Mouse (Mus musculus) heart, postnatal 0 days (tissue): ENCODE measurements around the gene Antxr1. TPM values are rescaled to one million over a fixed set of nuclear protein-coding genes. Genes with fewer than 3 reads are reported as not detected.

Source experiments
- ATAC-seq: fragments of 200-750 bp; cut with Nextera tagmentation; 2 replicates; pipeline ENCODE4 v1.8.0; 2017; ENCODE audit warnings: low read depth, moderate number of reproducible peaks, moderate library complexity; ENCODE audit not compliant: insufficient read depth
- DNase-seq: peaks from one replicate; pipeline ENCODE4 v3.0.0-alpha.2; 2016; ENCODE audit warnings: low spot score
- H3K27ac ChIP-seq: fragments of 300-500 bp; sonication (generic); 2 replicates; pipeline ENCODE4 v1.5.1; 2014; ENCODE audit warnings: low read depth, mild to moderate bottlenecking
- H3K27me3 ChIP-seq: fragments of 300-500 bp; sonication (generic); 2 replicates; pipeline ENCODE4 v1.6.1; 2014; ENCODE audit warnings: low read length, mixed read lengths; ENCODE audit not compliant: control insufficient read depth, insufficient read depth
- H3K36me3 ChIP-seq: fragments of 300-500 bp; sonication (generic); replicated peaks from 2 replicates; pipeline ENCODE4 v1.6.1; 2014; ENCODE audit warnings: low read length, mixed read lengths; ENCODE audit not compliant: control insufficient read depth, insufficient read depth
- H3K4me1 ChIP-seq: fragments of 300-500 bp; sonication (generic); 2 replicates; pipeline ENCODE4 v1.6.1; 2014; ENCODE audit warnings: antibody characterized with exemption; ENCODE audit not compliant: control insufficient read depth, insufficient read depth
- H3K4me2 ChIP-seq: fragments of 300-500 bp; sonication (generic); 2 replicates; pipeline ENCODE4 v1.6.1; 2014; ENCODE audit warnings: low read depth, mild to moderate bottlenecking, low read length, moderate library complexity
- H3K4me3 ChIP-seq: fragments of 300-500 bp; sonication (generic); 2 replicates; pipeline ENCODE4 v1.5.1; 2014; ENCODE audit warnings: low read depth, low read length
- H3K9ac ChIP-seq: fragments of 300-500 bp; sonication (generic); replicated peaks from 2 replicates; pipeline ENCODE4 v1.6.1; 2014; ENCODE audit warnings: low read depth, low read length, mixed read lengths
- H3K9me3 ChIP-seq: fragments of 300-500 bp; sonication (generic); replicated peaks from 2 replicates; pipeline ENCODE4 v1.6.1; 2016; ENCODE audit warnings: low read length; ENCODE audit not compliant: control insufficient read depth
- CTCF ChIP-seq: IDR thresholded peaks from 2 replicates; pipeline ENCODE4 v1.5.1; 2016; ENCODE audit warnings: antibody characterized with exemption, control low read depth, low read depth
- EP300 ChIP-seq: IDR thresholded peaks from 2 replicates; pipeline ENCODE4 v1.6.1; 2016; ENCODE audit warnings: antibody characterized with exemption, low read depth
- WGBS: fragments of 180-500 bp; shearing (Covaris S2); extraction: QIAGEN DNeasy Blood & Tissue Kit; methylation state at CpG from one replicate; pipeline ENCODE4 v1.1.7; 2014; 5-methylcytosine and 5-hydroxymethylcytosine counted together
- polyA plus RNA-seq: library from polyadenylated mRNA; unstranded; fragments of >200 nt; fragmentation: Nextera tagmentation; extraction: Ambion mirVana; gene quantifications from 2 replicates; pipeline ENCODE4 v1.2.1, GENCODE M21; 2015
- total RNA-seq: library from RNA; depleted of rRNA; stranded (reverse); fragments of >200 nt; gene quantifications from 2 replicates; pipeline ENCODE4 v1.2.3, GENCODE M21; 2014; ENCODE audit warnings: low replicate concordance

Gene Antxr1
- total and polyA plus RNA-seq, 2 experiments from 2014 or later = 2.6 to 18.7 TPM

- WGBS = 74% methylated on average over 4 of the region's 4 CpGs
- H3K4me2 ChIP-seq = no peak overlapping the region
- TF ChIP-seq EP300 = no peak
- no peak for TF ChIP-seq CTCF
- peaks cover 6% of the 10 kb centered on the region for H3K9me3 ChIP-seq
- peaks cover 5% of the 10 kb centered on the region; the same call in 1 of the 2 replicates for H3K36me3 ChIP-seq
- H3K4me3 ChIP-seq = no peak overlapping the region
- H3K27ac ChIP-seq = no peak overlapping the region
- no peak for ATAC-seq
- H3K27me3 ChIP-seq = no peaks in the 10 kb centered on the region
- DNase-seq = no peak
- H3K9ac ChIP-seq = no peak overlapping the region
- H3K4me1 ChIP-seq = peaks cover 14% of the 10 kb centered on the region
These were observed 62.5 kb downstream of the Antxr1 start for GRCm38 (mm10) chr6:87273141-87273540.

GRCm38 (mm10) chr6:87272202-87272601 lies 63.4 kb downstream of the Antxr1 start:
- ATAC-seq = no peak
- peaks cover 5% of the 10 kb centered on the region; the same call in 1 of the 2 replicates for H3K36me3 ChIP-seq
- H3K4me2 ChIP-seq = no peak overlapping the region
- 57% methylated on average over 2 of the region's 2 CpGs for WGBS
- H3K9ac ChIP-seq = no peak overlapping the region
- TF ChIP-seq CTCF = no peak
- no peak for TF ChIP-seq EP300
- H3K27me3 ChIP-seq = no peaks in the 10 kb centered on the region
- no peak for DNase-seq
- H3K4me3 ChIP-seq = no peak overlapping the region
- H3K9me3 ChIP-seq = peaks cover 6% of the 10 kb centered on the region
- H3K4me1 ChIP-seq = peaks cover 5% of the 10 kb centered on the region; the same call in 1 of the 2 replicates
- no peak overlapping the region for H3K27ac ChIP-seq

GRCm38 (mm10) chr6:87270452-87270851 lies 65.2 kb downstream of the Antxr1 start:
- Histone ChIP-seq H3K4me1 (no peaks in the 10 kb centered on the region), H3K36me3 (peaks cover 5% of the 10 kb centered on the region; the same call in 1 of the 2 replicates), H3K4me2 (no peak overlapping the region), H3K27me3 (no peaks in the 10 kb centered on the region), H3K4me3 (no peak overlapping the region), H3K27ac (no peak overlapping the region), H3K9ac (no peak overlapping the region), H3K9me3 (peaks cover 6% of the 10 kb centered on the region)
- TF ChIP-seq EP300 (no peak), CTCF (no peak)
- ATAC-seq (no peak), DNase-seq (no peak)
- 39% methylated on average over 7 of the region's 7 CpGs for WGBS

GRCm38 (mm10) chr6:87269950-87270349 lies 65.7 kb downstream of the Antxr1 start:
- no peak overlapping the region for H3K9ac ChIP-seq
- H3K4me1 ChIP-seq = no peaks in the 10 kb centered on the region
- H3K9me3 ChIP-seq = peaks cover 6% of the 10 kb centered on the region
- H3K27ac ChIP-seq = no peak overlapping the region
- ATAC-seq (no peak), DNase-seq (no peak)
- H3K4me3 ChIP-seq = no peak overlapping the region
- peaks cover 5% of the 10 kb centered on the region; the same call in 1 of the 2 replicates for H3K36me3 ChIP-seq
- TF ChIP-seq EP300 = no peak
- TF ChIP-seq CTCF = no peak
- H3K4me2 ChIP-seq = no peak overlapping the region
- H3K27me3 ChIP-seq = no peaks in the 10 kb centered on the region
- 73% methylated on average over 7 of the region's 7 CpGs for WGBS

- Histone ChIP-seq H3K27ac (no peak overlapping the region), H3K36me3 (no peaks in the 10 kb centered on the region), H3K9ac (no peak overlapping the region), H3K27me3 (no peaks in the 10 kb centered on the region), H3K9me3 (no peaks in the 10 kb centered on the region), H3K4me3 (no peak overlapping the region), H3K4me2 (no peak overlapping the region), H3K4me1 (peaks cover 6% of the 10 kb centered on the region)
- ATAC-seq = no peak
- 53% methylated on average over 2 of the region's 2 CpGs for WGBS
- DNase-seq = no peak
- TF ChIP-seq EP300 = no peak
- TF ChIP-seq CTCF = no peak
These were observed 73.0 kb downstream of the Antxr1 start for GRCm38 (mm10) chr6:87262666-87263065.

- no peak overlapping the region for H3K27ac ChIP-seq
- ATAC-seq (no peak), DNase-seq (no peak)
- H3K36me3 ChIP-seq = no peaks in the 10 kb centered on the region
- no peak overlapping the region for H3K4me3 ChIP-seq
- no peak overlapping the region for H3K4me2 ChIP-seq
- H3K9me3 ChIP-seq = no peaks in the 10 kb centered on the region
- TF ChIP-seq CTCF = no peak
- no peak for TF ChIP-seq EP300
- H3K9ac ChIP-seq = no peak overlapping the region
- WGBS = 39% methylated on average over 5 of the region's 5 CpGs
- H3K27me3 ChIP-seq = no peaks in the 10 kb centered on the region
- peaks cover 6% of the 10 kb centered on the region for H3K4me1 ChIP-seq
These were observed 76.6 kb downstream of the Antxr1 start for GRCm38 (mm10) chr6:87258976-87259375.
